Mouse (Mus musculus) mature B cell (primary cell): ENCODE data around the gene Pnpla8.
"Not testable (repeated sequence)": the region's sequence is repeated elsewhere in the genome, so short reads cannot be mapped to it uniquely, and the experiment has no call there.

Experiments
- in situ Hi-C: fragments of 300-500 bp; cut with MboI; formaldehyde crosslinking; loops from 2 replicates; pipeline ENCODE4 v1.14.3; 2019

The Pnpla8 gene

GRCm38 (mm10) chr12:44221070-44221469, at the start of gene Pnpla8:
TSS of gene Pnpla8 (plus strand) at chr12:44221370.
- in situ Hi-C loops: not testable (repeated sequence)

GRCm38 (mm10) chr12:44176331-44177037, 44.7 kb upstream of the Pnpla8 start:
- in situ Hi-C loops: no loop called here

DNA sequence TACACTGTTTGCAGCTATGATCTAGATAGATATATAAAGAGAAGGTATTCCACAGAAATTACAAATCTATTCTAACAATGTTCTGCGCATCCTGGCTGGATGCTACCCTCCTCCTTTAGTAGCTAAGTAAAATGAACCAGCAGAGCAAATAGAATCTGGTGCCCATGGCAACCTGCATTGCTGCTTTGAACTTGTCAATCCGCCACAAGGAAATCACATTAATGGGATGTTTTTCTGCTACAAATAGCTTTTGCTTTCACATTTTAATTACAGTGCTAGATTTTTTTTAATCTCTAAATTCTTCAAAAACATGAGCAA, 44.2 kb upstream of the Pnpla8 start:
- in situ Hi-C loops: no loop called here

DNA sequence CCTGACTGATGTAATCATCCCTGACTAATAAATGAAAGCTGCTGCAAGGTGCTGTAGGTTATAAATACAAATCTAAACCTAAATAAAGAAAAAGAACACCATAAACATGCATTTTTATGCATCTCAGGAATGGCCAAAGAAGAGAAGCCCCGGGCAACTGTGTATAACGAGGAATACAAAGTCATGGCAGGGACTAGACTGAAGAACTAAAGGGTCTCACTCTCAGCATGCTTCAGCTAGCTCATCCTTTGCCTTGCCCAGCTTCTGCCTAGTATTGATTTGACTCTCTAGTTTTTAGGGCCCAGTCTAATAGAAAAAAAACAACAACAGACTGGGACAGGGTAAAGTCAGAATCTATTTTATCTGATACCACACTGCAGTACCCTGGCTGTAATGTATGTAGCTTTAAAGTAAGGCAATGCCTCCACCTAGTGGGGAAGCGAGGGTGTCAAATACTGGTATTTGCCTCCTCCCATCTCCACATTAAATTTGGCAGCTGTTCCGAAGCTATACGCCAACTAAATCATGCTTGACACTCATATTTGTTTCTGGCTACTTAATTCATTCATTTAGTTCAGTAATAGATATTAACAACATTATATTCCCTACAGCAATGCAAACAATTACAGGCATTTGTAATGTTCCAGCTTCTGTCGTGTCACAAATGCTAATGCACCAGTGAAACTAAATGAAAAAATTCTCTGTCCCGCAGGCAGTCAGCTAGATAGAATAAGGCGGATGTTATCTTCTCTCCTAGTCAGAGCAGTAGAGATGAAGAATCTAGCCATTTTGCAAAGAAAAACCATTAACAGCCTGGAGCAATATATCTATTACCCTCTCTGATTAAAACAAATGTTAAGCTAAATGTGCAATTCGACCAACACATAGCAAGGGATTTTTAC, 39.8 kb upstream of the Pnpla8 start:
- in situ Hi-C loops: no loop called here

DNA sequence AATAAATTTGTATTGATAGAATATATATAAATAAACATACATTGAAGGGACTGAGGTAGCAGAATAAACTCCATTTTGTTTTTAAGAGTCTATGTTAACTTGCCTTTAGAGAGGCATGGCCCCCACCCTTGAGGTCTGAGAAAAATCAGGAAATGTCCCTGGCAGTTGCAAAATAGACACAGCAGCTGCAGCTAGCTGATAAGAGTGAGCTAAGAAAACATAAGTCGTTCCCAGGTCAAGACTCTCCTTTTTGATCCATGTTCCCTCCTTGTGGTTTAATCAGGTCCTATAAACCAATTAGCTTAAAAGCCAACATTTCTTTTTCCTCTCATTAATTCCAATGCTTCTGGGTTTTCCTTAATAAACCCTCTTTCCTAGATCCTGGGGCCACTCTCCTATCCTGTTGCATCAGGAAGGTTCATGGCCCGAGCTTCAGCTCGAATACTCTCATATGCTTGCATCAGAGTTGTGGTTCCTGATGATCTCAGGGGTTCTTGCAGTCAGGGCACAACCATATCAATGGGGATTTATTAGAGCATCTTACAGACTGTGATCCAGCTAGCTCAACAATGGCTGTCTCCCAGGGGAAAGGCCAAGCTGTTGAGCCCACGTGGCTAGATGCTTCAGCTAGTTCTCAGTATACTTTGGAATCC, 23.2 kb upstream of the Pnpla8 start:
- in situ Hi-C loops: no loop called here

DNA sequence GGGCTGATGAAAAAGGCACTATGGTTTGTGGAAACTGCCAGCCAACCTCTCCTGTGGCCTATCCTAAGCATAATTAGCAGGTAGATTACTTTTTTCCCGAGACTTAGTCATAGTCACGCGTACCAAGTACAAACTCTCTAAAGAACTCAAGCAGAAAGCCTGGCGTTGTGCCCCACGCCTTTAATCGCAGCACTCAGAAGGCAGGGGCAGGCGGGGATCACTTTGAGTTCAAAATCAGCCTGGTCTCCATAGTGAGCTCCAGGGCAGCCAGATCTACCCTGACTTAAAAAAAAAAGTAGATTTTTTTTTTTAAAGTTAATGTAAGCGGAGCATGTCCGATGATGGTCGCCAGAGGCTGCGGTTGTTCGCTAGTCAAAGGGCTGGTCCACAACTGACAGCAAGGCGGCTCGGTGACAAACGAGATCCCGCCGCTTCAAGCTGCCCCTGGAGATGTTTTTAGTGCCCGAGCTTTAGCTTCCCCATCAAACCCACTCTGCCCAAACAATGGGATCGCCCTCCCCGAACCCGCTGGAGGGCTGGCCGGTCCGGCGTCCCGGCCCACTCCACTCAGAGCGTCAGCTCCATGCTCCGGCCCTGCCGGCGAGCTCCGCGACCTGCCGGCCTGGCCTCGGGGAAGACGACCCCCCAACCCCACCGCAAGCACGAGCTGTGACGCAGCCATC, 11.9 kb upstream of the Pnpla8 start:
- in situ Hi-C loops: no loop called here

GRCm38 (mm10) chr12:44209824-44210752, 11.1 kb upstream of the Pnpla8 start, which contains the start of gene Dnajb9:
TSS of gene Dnajb9 (minus strand) at chr12:44210326.
- in situ Hi-C loops: loop anchor here (10.0 kb wide), 1 partner anchor 55 kb away; no protein-coding TSS in a partner anchor

DNA sequence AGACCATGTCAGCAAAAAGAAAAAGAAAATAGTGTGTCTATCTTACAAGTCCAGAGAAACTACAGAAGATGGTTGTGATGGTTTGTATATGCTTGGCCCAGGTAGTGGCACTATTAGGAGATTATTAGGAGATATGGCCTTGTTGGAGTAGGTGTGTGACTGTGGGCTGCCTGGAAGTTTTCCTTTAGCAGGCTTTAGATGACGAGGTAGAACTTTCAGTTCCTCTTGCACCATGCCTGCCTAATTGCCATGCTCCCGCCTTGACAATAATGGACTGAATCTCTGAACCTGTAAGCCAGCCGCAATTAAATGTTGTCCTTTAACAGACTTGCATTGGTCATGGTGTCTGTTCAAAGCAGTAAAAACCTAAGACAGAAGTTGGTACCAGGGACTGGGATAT, 9.6 kb upstream of the Pnpla8 start:
- in situ Hi-C loops: loop anchor here (10.0 kb wide), 1 partner anchor 53 kb away; no protein-coding TSS in a partner anchor

DNA sequence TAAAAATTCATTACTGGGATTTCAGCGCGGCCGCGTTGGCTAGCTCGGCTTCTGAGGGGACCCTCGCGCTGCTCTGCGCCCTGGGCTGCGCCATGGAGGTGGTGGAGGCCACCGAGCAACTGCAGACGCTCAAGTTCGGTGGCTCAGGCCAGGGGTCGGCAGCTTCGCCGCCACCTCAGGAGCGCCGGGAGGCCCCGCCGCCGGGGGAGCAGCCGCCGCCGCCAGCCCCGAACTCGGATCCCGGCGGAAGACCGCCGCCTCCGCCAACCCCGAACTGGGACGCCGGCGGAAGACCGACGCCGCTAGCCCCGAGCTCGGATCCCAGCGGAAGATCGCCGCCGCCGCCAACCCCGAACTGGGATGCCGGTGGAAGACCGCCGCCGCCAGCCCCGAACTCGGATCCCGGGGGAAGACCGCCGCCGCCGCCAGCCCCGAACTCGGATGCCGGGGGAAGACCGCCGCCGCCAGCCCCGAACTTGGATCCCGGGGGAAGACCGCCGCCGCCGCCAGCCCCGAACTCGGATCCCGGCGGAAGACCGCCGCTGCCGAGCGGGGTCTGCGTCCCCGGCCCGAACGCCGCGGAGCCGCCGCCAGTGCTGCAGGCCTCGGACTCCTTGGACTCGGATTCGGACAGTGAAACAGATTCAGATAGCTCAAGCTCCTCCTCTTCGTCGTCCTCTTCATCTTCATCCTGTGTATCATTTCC, 634 bp downstream of the Pnpla8 start:
- in situ Hi-C loops: no loop called here

DNA sequence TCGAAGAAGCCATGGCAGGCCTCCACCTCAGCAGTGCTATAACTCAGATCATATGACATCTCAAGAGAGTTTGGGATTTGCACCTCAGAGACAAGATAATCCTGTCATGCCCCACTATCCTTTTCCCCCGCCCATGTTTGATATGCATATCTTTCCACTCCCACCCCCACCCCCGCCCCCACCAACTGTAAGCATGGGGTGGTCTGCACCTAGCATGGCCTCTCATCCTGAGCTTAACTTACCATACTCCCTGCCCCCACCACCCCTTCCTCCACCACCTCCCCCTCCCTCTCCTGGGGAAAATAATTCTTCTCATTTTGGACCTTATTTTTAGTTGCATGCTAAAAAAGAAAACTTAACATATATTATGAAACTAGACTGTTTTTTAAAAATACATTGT, 1.9 kb downstream of the Pnpla8 start:
- in situ Hi-C loops: no loop called here

DNA sequence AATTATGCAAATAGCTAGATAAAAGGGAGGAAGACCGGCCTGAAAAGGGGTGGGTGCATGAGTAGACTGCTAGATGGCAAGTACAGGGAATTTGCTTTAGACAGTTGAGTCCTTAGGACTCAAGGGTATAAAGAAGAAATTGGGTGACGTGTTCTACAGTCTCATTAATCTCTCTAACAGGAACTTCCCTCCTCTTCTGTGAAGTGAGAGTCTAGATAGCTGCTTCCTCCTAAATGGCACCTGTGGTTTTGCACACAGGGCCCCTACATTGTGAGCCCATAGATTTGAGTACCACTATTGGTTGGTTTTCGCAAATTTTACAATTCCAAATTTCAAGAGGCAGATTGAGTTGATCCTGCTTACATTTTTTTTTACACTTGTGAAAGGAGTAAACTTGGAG, 3.5 kb downstream of the Pnpla8 start:
- in situ Hi-C loops: no loop called here

- in situ Hi-C loops: no loop called here
Observed at GRCm38 (mm10) chr12:44241090-44241489, 19.9 kb downstream of the Pnpla8 start.

DNA sequence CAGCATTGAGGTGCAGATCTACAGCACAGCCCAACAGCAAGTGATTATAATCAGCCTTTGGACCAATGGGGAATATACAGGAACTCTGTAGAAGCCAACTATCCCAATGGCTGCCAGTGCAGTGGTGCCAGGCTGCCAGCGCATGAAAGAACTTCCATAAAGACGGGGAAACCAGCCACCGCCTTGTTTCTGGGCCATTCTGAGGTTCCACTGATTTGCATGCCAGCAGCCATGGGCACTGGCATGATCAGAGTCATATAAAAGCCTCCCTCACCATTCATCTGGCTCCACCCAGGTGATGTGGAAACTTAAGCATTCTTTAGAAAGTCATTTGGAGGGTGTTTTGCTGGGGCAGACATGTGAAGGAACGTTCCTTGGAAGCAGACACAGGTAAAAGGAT, 21.2 kb downstream of the Pnpla8 start:
- in situ Hi-C loops: no loop called here

DNA sequence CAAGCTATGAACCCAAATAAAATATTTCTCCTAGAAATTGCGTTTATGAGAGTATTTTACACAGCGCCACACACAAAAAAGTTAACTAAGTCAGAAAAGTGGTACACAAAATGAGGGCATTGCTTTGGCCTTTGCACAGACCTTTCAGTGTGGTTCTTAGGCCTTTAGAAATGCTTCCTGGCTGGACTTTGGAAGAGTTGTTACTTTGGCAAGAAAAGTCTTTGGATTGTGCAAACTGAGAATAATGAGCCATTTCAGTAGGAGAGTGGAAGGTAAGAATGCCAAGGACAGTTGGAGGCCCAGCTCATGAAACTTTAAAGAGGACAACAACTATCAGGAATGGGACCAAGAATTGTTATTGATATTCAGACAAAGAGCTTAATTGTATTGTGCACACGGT, 24.6 kb downstream of the Pnpla8 start:
- in situ Hi-C loops: no loop called here

- in situ Hi-C loops: no loop called here
Observed at GRCm38 (mm10) chr12:44248309-44248977, 27.3 kb downstream of the Pnpla8 start.

GRCm38 (mm10) chr12:44262612-44263011, 41.4 kb downstream of the Pnpla8 start:
- in situ Hi-C loops: loop anchor here (10.0 kb wide), 1 partner anchor 48 kb away; the partner anchor contains the start of gene Dnajb9

DNA sequence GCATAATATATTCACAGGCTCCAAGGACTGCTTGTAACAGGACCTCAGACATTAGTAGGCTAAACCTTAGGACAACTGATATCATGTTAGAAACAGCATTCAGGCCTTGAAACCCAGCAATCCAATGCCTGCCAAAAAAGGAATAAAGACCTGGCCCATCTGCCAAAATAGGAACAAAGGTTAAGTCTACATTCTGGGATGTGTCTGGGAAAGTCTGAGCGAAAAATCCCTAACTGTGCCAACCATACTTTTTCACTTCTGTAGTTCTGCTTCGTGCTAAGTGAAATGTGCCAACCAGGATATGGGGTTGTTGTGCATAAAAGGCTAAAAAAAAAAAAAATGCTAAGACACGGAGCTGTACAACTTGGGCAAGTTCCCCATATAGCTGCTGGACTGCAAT, 44.5 kb downstream of the Pnpla8 start:
- in situ Hi-C loops: loop anchor here (10.0 kb wide), 1 partner anchor 51 kb away; the partner anchor contains the start of gene Dnajb9

DNA sequence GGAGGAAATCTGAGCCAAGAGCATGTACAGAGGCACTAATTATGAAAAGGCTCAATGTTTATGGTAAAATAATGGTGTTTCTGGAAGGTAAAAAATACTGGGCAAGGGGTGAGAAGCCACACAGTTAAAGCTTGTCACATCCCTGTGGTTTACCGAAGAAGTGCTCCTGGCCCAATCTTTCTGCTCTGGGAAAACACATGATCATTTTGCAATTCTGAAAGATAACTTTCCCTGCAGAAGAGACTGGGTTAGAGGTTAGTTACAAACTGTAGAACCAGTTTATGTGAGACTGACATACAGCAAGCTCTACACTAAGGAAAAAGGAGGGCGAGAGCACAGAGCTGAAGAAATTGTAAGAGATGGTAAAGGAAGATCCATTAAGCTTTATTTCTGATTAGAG, 46.0 kb downstream of the Pnpla8 start:
- in situ Hi-C loops: loop anchor here (10.0 kb wide), 1 partner anchor 52 kb away; the partner anchor contains the start of gene Dnajb9

DNA sequence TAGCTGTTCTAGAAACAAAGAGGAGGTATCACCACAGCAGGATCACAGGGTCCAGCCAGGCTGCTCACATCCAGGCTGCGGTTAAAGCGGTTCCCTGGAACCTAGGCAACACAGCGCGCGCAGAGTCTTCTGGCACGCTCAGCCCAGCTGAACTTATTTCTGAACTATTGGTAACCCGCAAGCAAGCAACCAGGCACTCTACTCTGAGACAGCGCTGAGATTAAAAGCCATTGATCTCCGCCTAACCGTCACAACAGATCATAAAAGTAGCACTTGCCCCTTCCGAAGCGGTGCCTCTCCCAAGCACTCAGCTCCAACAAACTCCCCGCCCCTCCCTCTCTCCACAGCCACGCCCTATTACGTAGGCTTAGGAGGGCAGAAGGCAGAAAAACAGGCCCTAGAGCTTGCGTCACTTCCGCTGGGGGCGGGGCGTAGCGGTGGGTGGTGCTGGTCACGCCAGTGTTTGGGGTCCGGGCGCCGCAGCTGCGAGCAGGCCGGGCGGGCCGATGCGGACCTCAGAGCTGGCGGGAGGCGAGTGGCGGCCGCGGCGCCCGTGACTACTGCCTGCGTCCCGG, 47.6 kb downstream of the Pnpla8 start:
- in situ Hi-C loops: loop anchor here (10.0 kb wide), 1 partner anchor 54 kb away; the partner anchor contains the start of gene Dnajb9
